Mouse (Mus musculus) kidney, embryonic 14.5 days (tissue): ENCODE measurements at regions not wholly inside any gene's neighbourhood (a gene's known extent, or its start where the extent isn't known, plus 50 kb on each side); places are given as distances from the start of the nearest gene placed in this dataset.

Experiments
- ATAC-seq: fragments of 200-750 bp; cut with Nextera tagmentation; 2 replicates; pipeline ENCODE4 v1.8.0; 2017; ENCODE audit warnings: moderate number of reproducible peaks, mild to moderate bottlenecking, moderate TSS enrichment, moderate library complexity; ENCODE audit not compliant: low FRiP score, low TSS enrichment
- H3K27ac ChIP-seq: fragments of 300-500 bp; sonication (generic); 2 replicates; pipeline ENCODE4 v1.5.1; 2014; ENCODE audit warnings: low read depth, mild to moderate bottlenecking, low read length, moderate library complexity, mixed read lengths
- H3K27me3 ChIP-seq: fragments of 300-500 bp; sonication (generic); 2 replicates; pipeline ENCODE4 v1.6.1; 2014; ENCODE audit warnings: mild to moderate bottlenecking, low read length; ENCODE audit not compliant: control insufficient read depth, insufficient read depth
- H3K36me3 ChIP-seq: fragments of 300-500 bp; sonication (generic); 2 replicates; pipeline ENCODE4 v1.6.1; 2014; ENCODE audit warnings: low read length, mixed read lengths; ENCODE audit not compliant: control insufficient read depth, insufficient read depth
- H3K4me1 ChIP-seq: fragments of 300-500 bp; sonication (generic); 2 replicates; pipeline ENCODE4 v1.6.1; 2014; ENCODE audit warnings: low read length, mixed read lengths; ENCODE audit not compliant: control insufficient read depth, insufficient read depth
- H3K4me2 ChIP-seq: fragments of 300-500 bp; sonication (generic); replicated peaks from 2 replicates; pipeline ENCODE4 v1.6.1; 2014; ENCODE audit warnings: low read depth, mild to moderate bottlenecking, low read length
- H3K4me3 ChIP-seq: fragments of 300-500 bp; sonication (generic); 2 replicates; pipeline ENCODE4 v1.5.1; 2014; ENCODE audit warnings: mild to moderate bottlenecking, low read length
- H3K9ac ChIP-seq: fragments of 300-500 bp; sonication (generic); 2 replicates; pipeline ENCODE4 v1.6.1; 2014; ENCODE audit warnings: low read depth, mild to moderate bottlenecking, low read length, moderate library complexity
- H3K9me3 ChIP-seq: fragments of 300-500 bp; sonication (generic); 2 replicates; pipeline ENCODE4 v1.6.1; 2016; ENCODE audit warnings: low read length; ENCODE audit not compliant: control insufficient read depth
- WGBS: fragments of 180-500 bp; shearing (Covaris S2); extraction: QIAGEN DNeasy Blood & Tissue Kit; methylation state at CpG from one replicate; pipeline ENCODE4 v1.1.7; 2014; 5-methylcytosine and 5-hydroxymethylcytosine counted together

GRCm38 (mm10) chr6:116935024-116935423, 218.3 kb upstream of the Tmem72 start:
- H3K36me3 ChIP-seq, result no peaks in the 10 kb centered on the region
- no peak overlapping the region for H3K9ac ChIP-seq
- no peaks in the 10 kb centered on the region for H3K27me3 ChIP-seq
- no peak overlapping the region for H3K27ac ChIP-seq
- no peak overlapping the region for H3K4me2 ChIP-seq
- WGBS, result 74% methylated on average over 3 of the region's 3 CpGs
- no peaks in the 10 kb centered on the region for H3K9me3 ChIP-seq
- no peaks in the 10 kb centered on the region for H3K4me1 ChIP-seq
- no peak for ATAC-seq
- no peak overlapping the region for H3K4me3 ChIP-seq

DNA sequence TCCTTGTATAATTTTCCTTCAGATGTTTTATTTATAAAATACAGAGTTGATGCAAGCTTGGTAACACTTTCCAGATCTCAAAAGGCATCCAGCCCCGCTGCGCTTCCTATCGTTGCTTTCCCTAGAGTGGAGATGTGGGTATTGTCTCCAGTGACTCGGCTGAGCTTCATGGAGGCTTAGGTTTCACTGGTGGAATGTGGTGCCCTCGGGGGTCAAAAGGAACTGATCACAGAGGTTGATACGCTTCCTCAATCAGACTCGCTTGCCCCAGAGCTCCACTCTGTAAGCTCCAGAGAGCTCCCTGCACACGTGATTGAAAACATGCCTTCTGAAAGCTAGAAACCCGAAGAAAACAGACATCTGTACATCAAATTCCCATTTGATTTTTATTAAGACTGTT, 224.9 kb upstream of the Tmem72 start:
- no peak for ATAC-seq
- H3K4me1 ChIP-seq, result no peaks in the 10 kb centered on the region; the same call in 1 of the 2 replicates
- no peaks in the 10 kb centered on the region for H3K36me3 ChIP-seq
- WGBS, result 35% methylated on average over 9 of the region's 9 CpGs
- H3K4me3 ChIP-seq, result no peak overlapping the region
- H3K9ac ChIP-seq, result no peak overlapping the region
- no peaks in the 10 kb centered on the region for H3K9me3 ChIP-seq
- H3K4me2 ChIP-seq, result no peak overlapping the region
- H3K27ac ChIP-seq, result no peak overlapping the region
- H3K27me3 ChIP-seq, result no peaks in the 10 kb centered on the region

GRCm38 (mm10) chr6:116942696-116943095, 225.6 kb upstream of the Cxcl12 start:
- no peak for ATAC-seq

DNA sequence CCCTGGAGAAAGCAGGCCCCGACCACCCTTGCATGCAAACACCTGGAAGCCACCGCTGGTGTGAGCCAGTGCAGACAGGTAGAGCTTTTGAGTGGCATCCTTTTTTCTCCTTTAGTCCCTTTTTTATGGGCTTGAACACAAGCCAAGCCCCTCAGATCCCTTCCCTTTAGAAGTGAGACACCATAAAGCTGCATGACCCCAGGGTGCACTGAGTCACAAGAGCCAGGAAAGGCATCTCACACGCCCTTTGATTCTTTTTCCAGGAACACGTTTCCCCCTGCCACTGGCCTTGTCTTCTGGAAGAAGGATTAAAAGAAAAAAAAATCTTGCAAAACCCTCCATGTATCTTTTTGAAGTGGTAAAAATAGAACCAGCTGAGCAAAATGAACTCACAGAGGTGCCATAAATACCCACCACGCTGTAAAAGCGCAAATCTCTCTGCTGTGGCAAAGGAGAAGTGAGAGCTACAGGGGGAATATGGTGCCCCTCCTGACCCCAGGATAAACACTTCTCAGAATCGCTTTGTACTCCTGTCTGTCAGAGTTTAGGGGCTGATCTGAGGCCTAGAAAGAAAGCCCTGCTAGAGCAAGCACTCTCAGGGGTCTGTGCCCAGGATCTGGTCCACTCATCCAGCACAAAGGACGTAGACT, 222.1 kb upstream of the Cxcl12 start:
- Histone ChIP-seq H3K4me2 (no peak overlapping the region), H3K4me1 (no peaks in the 10 kb centered on the region; the same call in 1 of the 2 replicates), H3K9ac (no peak overlapping the region), H3K4me3 (no peak overlapping the region), H3K36me3 (no peaks in the 10 kb centered on the region), H3K27me3 (no peaks in the 10 kb centered on the region), H3K9me3 (no peaks in the 10 kb centered on the region), H3K27ac (no peak overlapping the region)
- ATAC-seq, result no peak
- 25% methylated on average over 8 of the region's 8 CpGs for WGBS

More at GRCm38 (mm10) chr6:116942696-116943095, 225.6 kb upstream of the Cxcl12 start:
- Histone ChIP-seq H3K9me3 (no peaks in the 10 kb centered on the region), H3K36me3 (no peaks in the 10 kb centered on the region), H3K4me3 (no peak overlapping the region), H3K9ac (no peak overlapping the region), H3K27ac (no peak overlapping the region), H3K4me1 (no peaks in the 10 kb centered on the region; the same call in 1 of the 2 replicates), H3K27me3 (no peaks in the 10 kb centered on the region), H3K4me2 (no peak overlapping the region)
- WGBS, result 88% methylated on average over 8 of the region's 8 CpGs

DNA sequence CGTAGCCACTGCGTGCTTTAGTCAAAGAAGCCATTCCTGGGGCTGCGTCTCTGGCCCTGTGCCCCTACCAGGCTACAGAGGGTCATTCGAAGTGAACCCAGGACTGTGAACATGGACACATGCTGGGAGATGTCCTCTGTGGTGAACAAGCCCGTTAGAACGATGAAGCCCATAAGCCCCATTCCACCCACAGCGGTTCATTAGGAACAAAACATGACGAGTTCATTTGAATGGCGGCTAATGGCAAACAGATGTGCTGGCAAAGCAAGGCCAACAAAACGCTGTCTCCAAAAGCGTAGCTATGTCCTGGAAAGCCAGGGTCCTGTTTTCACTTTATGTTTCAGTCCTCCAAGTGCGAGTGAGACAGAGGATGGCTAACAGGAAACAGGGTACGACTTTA, 208.7 kb upstream of the Cxcl12 start:
- Histone ChIP-seq H3K9ac (no peak overlapping the region), H3K27me3 (no peaks in the 10 kb centered on the region), H3K4me2 (no peak overlapping the region), H3K4me3 (no peak overlapping the region), H3K9me3 (no peaks in the 10 kb centered on the region), H3K36me3 (no peaks in the 10 kb centered on the region), H3K27ac (no peak overlapping the region), H3K4me1 (no peaks in the 10 kb centered on the region)
- no peak for ATAC-seq
- 77% methylated on average over 13 of the region's 13 CpGs for WGBS

GRCm38 (mm10) chr6:116960641-116961040, 207.7 kb upstream of the Cxcl12 start:
- Histone ChIP-seq H3K9ac (no peak overlapping the region), H3K36me3 (no peaks in the 10 kb centered on the region), H3K4me1 (no peaks in the 10 kb centered on the region), H3K9me3 (no peaks in the 10 kb centered on the region), H3K27ac (no peak overlapping the region), H3K4me2 (no peak overlapping the region), H3K4me3 (no peak overlapping the region), H3K27me3 (no peaks in the 10 kb centered on the region)
- ATAC-seq, result no peak
- 34% methylated on average over 3 of the region's 3 CpGs for WGBS

DNA sequence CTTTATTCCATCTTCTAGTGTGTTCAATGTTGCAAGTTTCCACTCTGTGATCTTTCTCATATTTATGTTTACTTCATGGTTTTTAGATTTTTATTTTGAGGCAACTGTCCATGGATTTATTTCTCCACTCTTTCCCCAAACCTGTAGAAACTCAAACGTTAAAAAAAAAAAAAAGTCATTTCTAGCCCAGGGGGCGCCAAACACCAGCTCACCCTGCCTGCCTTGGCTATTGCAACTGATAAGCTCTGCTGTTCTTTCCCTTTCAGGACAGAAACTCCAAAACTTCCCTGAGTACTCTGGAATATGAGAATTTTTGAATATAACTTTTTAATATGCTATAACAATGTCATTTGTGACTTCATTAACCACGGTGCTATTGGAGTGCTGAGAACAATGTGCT, 201.9 kb upstream of the Cxcl12 start:
- no peaks in the 10 kb centered on the region for H3K4me1 ChIP-seq

GRCm38 (mm10) chr6:116969381-116969910, 198.9 kb upstream of the Cxcl12 start:
- Histone ChIP-seq H3K36me3 (no peaks in the 10 kb centered on the region), H3K4me2 (no peak overlapping the region), H3K9ac (no peak overlapping the region), H3K27ac (no peak overlapping the region), H3K9me3 (no peaks in the 10 kb centered on the region), H3K4me1 (no peaks in the 10 kb centered on the region), H3K27me3 (no peaks in the 10 kb centered on the region), H3K4me3 (no peak overlapping the region)
- WGBS, result 71% methylated on average over 9 of the region's 9 CpGs
- ATAC-seq, result no peak

More for the DNA sequence above, 201.9 kb upstream of the Cxcl12 start:
- H3K9ac ChIP-seq, result no peak overlapping the region
- H3K9me3 ChIP-seq, result no peaks in the 10 kb centered on the region
- no peak overlapping the region for H3K27ac ChIP-seq
- no peak overlapping the region for H3K4me3 ChIP-seq
- no peaks in the 10 kb centered on the region for H3K27me3 ChIP-seq
- WGBS, result 29% methylated on average over 3 of the region's 3 CpGs
- no peaks in the 10 kb centered on the region for H3K36me3 ChIP-seq
- no peak for ATAC-seq
- H3K4me2 ChIP-seq, result no peak overlapping the region

GRCm38 (mm10) chr6:116974841-116975240, 193.5 kb upstream of the Cxcl12 start:
- Histone ChIP-seq H3K27ac (no peak overlapping the region), H3K36me3 (no peaks in the 10 kb centered on the region), H3K4me2 (no peak overlapping the region), H3K27me3 (no peaks in the 10 kb centered on the region), H3K9ac (no peak overlapping the region), H3K4me3 (no peak overlapping the region), H3K9me3 (no peaks in the 10 kb centered on the region), H3K4me1 (no peaks in the 10 kb centered on the region)
- no peak for ATAC-seq
- WGBS, result 92% methylated on average over 3 of the region's 3 CpGs
